Mouse (Mus musculus): ENCODE results near the gene Nat8f1. TPM values are rescaled to one million over a fixed set of nuclear protein-coding genes. Genes with fewer than 3 reads are reported as not detected.

Gene Nat8f1
- polyA plus RNA-seq, 1 experiment = 12.5 TPM

DNA sequence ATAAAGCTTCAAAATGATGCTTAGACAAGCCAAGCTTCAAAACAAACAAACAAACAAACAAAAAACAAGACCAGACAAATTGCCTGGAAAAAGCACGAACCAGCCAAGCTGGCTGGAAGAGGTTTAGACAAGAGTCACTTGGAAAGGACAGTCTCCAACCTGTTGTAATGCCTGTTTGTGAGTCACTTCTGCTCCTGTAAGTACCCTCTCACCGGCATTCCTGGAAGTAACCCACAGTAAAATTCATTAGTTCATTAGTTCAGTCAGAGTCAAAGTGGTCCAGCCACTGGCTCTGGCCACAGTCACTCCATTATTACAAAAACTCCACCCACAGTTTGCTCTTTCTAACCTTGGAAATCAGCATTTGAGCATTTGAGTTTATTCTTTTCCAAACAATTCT is 51.6 kb downstream of the Nat8f1 start:
- no peaks in the 10 kb centered on the region for H3K27me3 ChIP-seq (ENCODE audit: control insufficient read depth, insufficient read depth, low read length)
- no peaks in the 10 kb centered on the region for H3K4me1 ChIP-seq (replicated peaks; ENCODE audit: control insufficient read depth, insufficient read depth, low read length)
- H3K36me3 ChIP-seq (ENCODE audit: control insufficient read depth, insufficient read depth, low read length) = no peaks in the 10 kb centered on the region
- no peak overlapping the region for H3K27ac ChIP-seq (ENCODE audit: control insufficient read depth, insufficient read depth, low read length)
- H3K4me3 ChIP-seq (ENCODE audit: control insufficient read depth, insufficient read depth, low read length) = no peak overlapping the region
- no peak for DNase-seq
- no peak for TF ChIP-seq POLR2A (IDR thresholded peaks at IDR 0.05; ENCODE audit: control insufficient read depth, extremely low read depth, insufficient read depth, low read length, poor library complexity)
- TF ChIP-seq CTCF (IDR thresholded peaks at IDR 0.05; ENCODE audit: borderline replicate concordance, control insufficient read depth, extremely low read depth, insufficient read depth, low read length, poor library complexity) = no peak
- WGBS = 95% methylated on average over 2 of the region's 2 CpGs

DNA sequence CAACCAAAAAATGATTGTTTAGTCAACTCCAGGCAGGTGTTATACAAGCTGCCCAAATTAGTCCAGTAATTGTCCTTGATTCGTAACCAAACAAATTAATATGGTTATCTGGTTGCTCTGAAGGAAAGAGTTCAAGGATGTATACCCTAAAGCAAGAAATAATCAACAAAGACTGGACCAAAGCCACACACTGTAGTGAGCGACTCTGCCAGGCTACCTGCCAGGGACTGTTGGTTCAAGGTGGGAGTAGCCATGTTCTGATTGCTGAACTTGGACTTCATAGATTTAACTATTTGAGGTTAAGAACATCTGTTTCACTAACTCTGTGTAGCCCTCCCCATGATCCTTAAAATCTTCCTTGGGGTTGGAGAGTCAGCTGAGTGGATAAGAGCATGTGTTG is 52.4 kb downstream of the Nat8f1 start:
- Histone ChIP-seq H3K4me1 (replicated peaks; ENCODE audit: control insufficient read depth, insufficient read depth, low read length) (no peaks in the 10 kb centered on the region), H3K36me3 (ENCODE audit: control insufficient read depth, insufficient read depth, low read length) (no peaks in the 10 kb centered on the region), H3K27me3 (ENCODE audit: control insufficient read depth, insufficient read depth, low read length) (no peaks in the 10 kb centered on the region), H3K27ac (ENCODE audit: control insufficient read depth, insufficient read depth, low read length) (no peak overlapping the region), H3K4me3 (ENCODE audit: control insufficient read depth, insufficient read depth, low read length) (no peak overlapping the region)
- WGBS = 91% methylated on average over 2 of the region's 2 CpGs
- DNase-seq = no peak
- TF ChIP-seq CTCF (IDR thresholded peaks at IDR 0.05; ENCODE audit: borderline replicate concordance, control insufficient read depth, extremely low read depth, insufficient read depth, low read length, poor library complexity) (no peak), POLR2A (IDR thresholded peaks at IDR 0.05; ENCODE audit: control insufficient read depth, extremely low read depth, insufficient read depth, low read length, poor library complexity) (no peak)

DNA sequence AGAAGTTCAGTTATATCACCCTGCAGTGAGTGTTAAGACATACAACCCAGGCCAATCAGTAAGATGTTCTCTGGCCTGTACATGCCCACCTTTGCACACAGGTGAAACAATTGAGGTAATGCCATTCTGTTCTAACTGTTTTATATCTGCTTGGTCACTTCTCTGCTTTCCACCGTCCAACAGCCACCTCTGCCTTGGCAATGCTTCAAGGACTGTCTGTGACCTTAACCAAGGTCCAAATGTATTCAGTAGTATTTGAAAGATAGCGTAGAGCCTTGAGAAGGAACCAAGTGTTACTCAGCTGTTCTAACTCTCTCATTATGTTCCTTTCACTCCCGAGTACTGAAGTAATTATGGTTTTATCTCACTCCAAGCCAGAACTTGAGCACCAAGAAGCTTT is 52.9 kb downstream of the Nat8f1 start:
- WGBS = 83% methylated on average over 3 of the region's 3 CpGs
- no peaks in the 10 kb centered on the region for H3K27me3 ChIP-seq (ENCODE audit: control insufficient read depth, insufficient read depth, low read length)
- no peaks in the 10 kb centered on the region for H3K36me3 ChIP-seq (ENCODE audit: control insufficient read depth, insufficient read depth, low read length)
- H3K4me3 ChIP-seq (ENCODE audit: control insufficient read depth, insufficient read depth, low read length) = no peak overlapping the region
- H3K4me1 ChIP-seq (replicated peaks; ENCODE audit: control insufficient read depth, insufficient read depth, low read length) = no peaks in the 10 kb centered on the region
- no peak overlapping the region for H3K27ac ChIP-seq (ENCODE audit: control insufficient read depth, insufficient read depth, low read length)
- TF ChIP-seq CTCF (IDR thresholded peaks at IDR 0.05; ENCODE audit: borderline replicate concordance, control insufficient read depth, extremely low read depth, insufficient read depth, low read length, poor library complexity) (no peak), POLR2A (IDR thresholded peaks at IDR 0.05; ENCODE audit: control insufficient read depth, extremely low read depth, insufficient read depth, low read length, poor library complexity) (no peak)
- DNase-seq = no peak

DNA sequence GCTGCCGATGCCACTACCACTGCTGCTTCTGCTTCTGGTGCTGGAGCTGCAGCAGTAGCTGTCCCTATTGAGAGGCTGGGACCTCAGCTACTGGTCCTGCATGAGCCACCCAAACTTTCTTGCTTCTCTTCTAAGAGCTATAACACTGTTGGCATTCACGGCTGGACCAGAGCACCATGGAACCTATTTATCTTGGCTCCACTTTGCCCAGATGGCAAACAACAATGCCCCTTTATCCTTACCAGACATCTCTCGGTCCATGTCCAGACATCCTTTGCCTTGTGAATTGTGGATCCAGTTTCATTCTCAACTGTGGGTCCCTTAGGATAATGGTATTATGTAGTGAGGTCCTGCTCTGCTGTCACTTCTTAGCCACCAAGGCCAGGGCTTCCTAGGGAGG is 54.2 kb downstream of the Nat8f1 start:
- 98% methylated on average over 3 of the region's 3 CpGs for WGBS
- no peak for TF ChIP-seq POLR2A (IDR thresholded peaks at IDR 0.05; ENCODE audit: control insufficient read depth, extremely low read depth, insufficient read depth, low read length, poor library complexity)
- TF ChIP-seq CTCF (IDR thresholded peaks at IDR 0.05; ENCODE audit: borderline replicate concordance, control insufficient read depth, extremely low read depth, insufficient read depth, low read length, poor library complexity) = no peak
- H3K27ac ChIP-seq (ENCODE audit: control insufficient read depth, insufficient read depth, low read length) = no peak overlapping the region

More for the DNA sequence above, 54.2 kb downstream of the Nat8f1 start:
- no peak for DNase-seq
- Histone ChIP-seq H3K4me3 (ENCODE audit: control insufficient read depth, insufficient read depth, low read length) (no peak overlapping the region), H3K27me3 (ENCODE audit: control insufficient read depth, insufficient read depth, low read length) (no peaks in the 10 kb centered on the region), H3K4me1 (replicated peaks; ENCODE audit: control insufficient read depth, insufficient read depth, low read length) (no peaks in the 10 kb centered on the region), H3K36me3 (ENCODE audit: control insufficient read depth, insufficient read depth, low read length) (no peaks in the 10 kb centered on the region)

Other genes starting within 250 kb of the Nat8f1 start
- gene Nat8f7, start 202.5 kb downstream of the Nat8f1 start, polyA plus RNA-seq (2012; rRNA removed) = 0.27 and 0.55 TPM in 2 replicates
- gene Nat8f3, start 149.9 kb downstream of the Nat8f1 start, polyA plus RNA-seq (2012; rRNA removed) = 0.15 TPM in 1 of 2 replicates, not detected in the other
- 0.11 and 0.34 TPM in 2 replicates for gene Nat8f6, start 94.7 kb downstream of the Nat8f1 start, polyA plus RNA-seq (2012; rRNA removed)
- gene Nat8f5, start 94.7 kb downstream of the Nat8f1 start, polyA plus RNA-seq (2012; rRNA removed) = 0.18 and 0.22 TPM in 2 replicates
- 0.33 and 0.35 TPM in 2 replicates for gene Nat8, start 83.6 kb downstream of the Nat8f1 start, polyA plus RNA-seq (2012; rRNA removed)
- gene Nat8f2, start 46.5 kb downstream of the Nat8f1 start, polyA plus RNA-seq (2012; rRNA removed) = 0.04 and 0.45 TPM in 2 replicates
- gene Nat8f4, start 10.8 kb downstream of the Nat8f1 start, polyA plus RNA-seq (2012; rRNA removed) = 2.9 and 4.1 TPM in 2 replicates
- gene Tprkb, start 3.8 kb downstream of the Nat8f1 start, polyA plus RNA-seq (2012; rRNA removed) = 16.8 and 20.6 TPM in 2 replicates
- gene Dusp11, start 46.0 kb upstream of the Nat8f1 start, polyA plus RNA-seq (2012; rRNA removed) = 60.8 and 65.6 TPM in 2 replicates
- gene Figla, start 100.5 kb upstream of the Nat8f1 start, polyA plus RNA-seq (2012; rRNA removed) = not detected in 2 replicates
- 0.08 and 0.31 TPM in 2 replicates for gene Add2, start 113.0 kb upstream of the Nat8f1 start, polyA plus RNA-seq (2012; rRNA removed)

Data from thymus, adult 2 months (tissue).